Mouse (Mus musculus) small intestine, adult 2 months (tissue): ENCODE measurements around the gene Ptprk.

Experiments
- CTCF ChIP-seq: fragments of 200-500 bp; IDR thresholded peaks from 2 replicates; pipeline ENCODE4 v1.5.1; 2012; ENCODE audit warnings: low read depth, mild to moderate bottlenecking, control low read depth, inconsistent platforms, low read length, moderate library complexity, mixed read lengths; ENCODE audit not compliant: insufficient replicate concordance, insufficient read length; ENCODE audit errors: extremely low read depth
- POLR2A ChIP-seq: fragments of 200-500 bp; IDR thresholded peaks from 2 replicates; pipeline ENCODE4 v1.6.1; 2012; ENCODE audit warnings: low read depth, mild to moderate bottlenecking, control low read depth, inconsistent platforms, low read length, moderate library complexity

GRCm38 (mm10) chr10:28596897-28597296 lies 522.3 kb downstream of the Ptprk start:
- TF ChIP-seq CTCF (no peak), POLR2A (no peak)
